Mouse (Mus musculus): Measurements from ENCODE around the gene Prkacb. TPM values are rescaled to one million over a fixed set of nuclear protein-coding genes. Genes with fewer than 3 reads are reported as not detected.

Prkacb gene
- polyA plus RNA-seq, 1 experiment from 2014 or later, result 228 TPM

DNA sequence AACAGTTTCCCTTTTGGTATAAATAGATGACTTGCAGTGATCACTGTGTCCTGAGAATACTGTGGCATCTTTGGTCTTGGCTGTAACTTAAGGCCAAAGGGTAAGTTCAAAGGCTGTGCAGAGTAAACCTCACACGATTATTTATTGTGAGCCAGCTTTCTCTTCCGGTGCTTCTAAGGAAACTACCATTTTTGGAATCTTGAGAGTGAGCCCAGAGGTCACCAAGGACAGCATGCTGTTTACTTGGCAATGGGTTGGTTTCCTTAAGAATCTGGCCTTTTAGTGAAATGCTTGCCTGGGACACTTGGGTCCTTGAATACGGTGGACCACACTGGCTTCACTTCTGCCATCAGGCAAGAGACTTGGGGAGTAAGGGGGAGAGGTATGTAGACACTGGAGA, 30.0 kb upstream of the Prkacb start:
- no peak overlapping the region for H3K9ac ChIP-seq (ENCODE audit: low read depth, low read length)
- no peaks in the 10 kb centered on the region for H3K9me3 ChIP-seq (replicated peaks; ENCODE audit: control insufficient read depth, low read length, poor library complexity, severe bottlenecking)
- no peak for ATAC-seq
- 80% methylated on average over 3 of the region's 3 CpGs for WGBS
- H3K4me2 ChIP-seq (ENCODE audit: low read length), result no peak overlapping the region
- H3K27ac ChIP-seq (ENCODE audit: low read length), result no peak overlapping the region
- H3K4me3 ChIP-seq (ENCODE audit: low read depth, low read length), result no peak overlapping the region
- H3K36me3 ChIP-seq (ENCODE audit: control insufficient read depth, insufficient read depth, low read length), result no peaks in the 10 kb centered on the region
- H3K27me3 ChIP-seq (ENCODE audit: control insufficient read depth, insufficient read depth, low read depth, low read length), result no peaks in the 10 kb centered on the region
- H3K4me1 ChIP-seq (ENCODE audit: control insufficient read depth, insufficient read depth, low read length), result no peaks in the 10 kb centered on the region

GRCm38 (mm10) chr3:146820718-146821117, 7.9 kb upstream of the Prkacb start:
- no peak overlapping the region for H3K27ac ChIP-seq (ENCODE audit: low read length)
- no peak overlapping the region for H3K9ac ChIP-seq (ENCODE audit: low read depth, low read length)
- WGBS, result 86% methylated on average over 4 of the region's 4 CpGs
- H3K4me2 ChIP-seq (ENCODE audit: low read length), result no peak overlapping the region
- ATAC-seq, result no peak
- H3K36me3 ChIP-seq (ENCODE audit: control insufficient read depth, insufficient read depth, low read length), result no peaks in the 10 kb centered on the region
- no peak overlapping the region for H3K4me3 ChIP-seq (ENCODE audit: low read depth, low read length)
- H3K27me3 ChIP-seq (ENCODE audit: control insufficient read depth, insufficient read depth, low read depth, low read length), result no peaks in the 10 kb centered on the region
- H3K9me3 ChIP-seq (replicated peaks; ENCODE audit: control insufficient read depth, low read length, poor library complexity, severe bottlenecking), result no peaks in the 10 kb centered on the region
- no peaks in the 10 kb centered on the region for H3K4me1 ChIP-seq (ENCODE audit: control insufficient read depth, insufficient read depth, low read length)

DNA sequence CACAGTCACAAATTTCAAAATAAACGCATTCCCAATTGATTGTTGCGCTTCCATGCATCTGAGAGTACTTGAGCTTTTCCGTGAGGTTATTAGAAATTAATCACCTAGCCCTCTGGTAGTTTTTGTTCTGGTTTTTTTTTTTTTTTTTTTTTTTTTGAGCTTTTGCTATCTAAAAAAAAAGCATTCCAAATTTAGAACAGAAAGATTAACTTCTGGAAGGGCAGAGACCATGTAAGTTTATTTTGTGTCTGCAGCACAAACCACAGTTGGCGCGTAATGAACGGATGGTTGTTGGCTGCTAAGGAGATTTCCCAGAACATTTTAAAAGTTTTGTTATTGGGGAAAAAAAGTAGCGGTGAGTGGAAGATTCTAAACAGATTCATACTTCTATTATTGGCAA, 834 bp upstream of the Prkacb start:
- ATAC-seq, result no peak
- Histone ChIP-seq H3K4me2 (ENCODE audit: low read length) (peak overlapping the region; percentile 80), H3K27me3 (ENCODE audit: control insufficient read depth, insufficient read depth, low read depth, low read length) (no peaks in the 10 kb centered on the region), H3K9ac (ENCODE audit: low read depth, low read length) (peak overlapping the region; percentile 90), H3K36me3 (ENCODE audit: control insufficient read depth, insufficient read depth, low read length) (no peaks in the 10 kb centered on the region), H3K9me3 (replicated peaks; ENCODE audit: control insufficient read depth, low read length, poor library complexity, severe bottlenecking) (no peaks in the 10 kb centered on the region), H3K4me3 (ENCODE audit: low read depth, low read length) (peak overlapping the region; percentile 83), H3K4me1 (ENCODE audit: control insufficient read depth, insufficient read depth, low read length) (peaks cover 19% of the 10 kb centered on the region), H3K27ac (ENCODE audit: low read length) (peak overlapping the region; percentile 96)
- WGBS, result 58% methylated on average over 7 of the region's 7 CpGs

DNA sequence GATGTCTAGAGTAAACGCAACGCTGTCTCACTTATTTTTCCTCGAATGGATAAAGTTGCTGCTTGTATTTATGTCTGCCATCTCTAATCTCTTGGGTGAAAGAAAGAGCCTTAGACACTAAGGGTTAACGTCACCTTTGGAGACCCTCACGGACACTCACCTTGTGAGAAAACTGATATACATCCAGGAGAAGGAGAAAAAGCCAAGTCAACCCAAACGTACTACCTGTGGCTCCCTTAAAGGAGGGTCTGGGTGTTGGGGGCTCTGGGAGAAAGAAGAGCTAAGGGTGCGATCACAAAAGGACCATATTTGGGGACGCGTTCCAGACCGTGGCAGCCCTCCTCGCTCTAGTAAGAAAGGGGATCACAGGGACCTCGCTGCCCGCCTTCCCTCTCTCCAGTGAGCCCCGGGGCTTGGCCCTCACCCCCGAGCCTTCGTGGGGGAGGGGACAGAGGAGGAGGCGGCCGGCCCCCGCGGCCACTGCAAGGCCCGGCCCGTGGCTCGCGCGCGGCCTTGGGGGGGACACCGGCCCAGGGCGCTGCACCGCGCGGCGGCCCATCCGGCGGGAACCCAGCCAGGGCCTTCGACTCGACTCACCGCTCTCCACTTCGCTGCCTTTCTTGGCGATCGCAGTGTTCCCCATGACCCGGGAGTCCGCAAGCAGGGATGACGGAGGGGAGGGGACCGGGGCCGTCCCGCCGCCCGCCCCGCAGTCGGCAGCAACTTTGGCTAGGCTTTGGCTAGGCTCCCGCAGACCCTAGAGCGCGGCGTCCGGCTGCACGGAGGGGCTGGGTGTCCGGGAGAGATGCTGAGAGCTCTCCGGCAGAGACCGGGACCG, 530 bp downstream of the Prkacb start:
- no peaks in the 10 kb centered on the region for H3K9me3 ChIP-seq (replicated peaks; ENCODE audit: control insufficient read depth, low read length, poor library complexity, severe bottlenecking)
- H3K9ac ChIP-seq (ENCODE audit: low read depth, low read length), result peak overlapping the region; percentile 90
- WGBS, result under 1% methylated on average over 54 of the region's 60 CpGs
- H3K27me3 ChIP-seq (ENCODE audit: control insufficient read depth, insufficient read depth, low read depth, low read length), result no peaks in the 10 kb centered on the region
- peaks cover 19% of the 10 kb centered on the region for H3K4me1 ChIP-seq (ENCODE audit: control insufficient read depth, insufficient read depth, low read length)
- peak overlapping the region; percentile 96 for H3K27ac ChIP-seq (ENCODE audit: low read length)
- H3K36me3 ChIP-seq (ENCODE audit: control insufficient read depth, insufficient read depth, low read length), result no peaks in the 10 kb centered on the region
- H3K4me2 ChIP-seq (ENCODE audit: low read length), result peak overlapping the region; percentile 83
- H3K4me3 ChIP-seq (ENCODE audit: low read depth, low read length), result peak overlapping the region; percentile 83
- peak; percentile 79 for ATAC-seq

- Histone ChIP-seq H3K4me2 (ENCODE audit: low read length) (no peak overlapping the region), H3K9ac (ENCODE audit: low read depth, low read length) (no peak overlapping the region), H3K9me3 (replicated peaks; ENCODE audit: control insufficient read depth, low read length, poor library complexity, severe bottlenecking) (no peaks in the 10 kb centered on the region), H3K27ac (ENCODE audit: low read length) (no peak overlapping the region), H3K4me3 (ENCODE audit: low read depth, low read length) (no peak overlapping the region), H3K36me3 (ENCODE audit: control insufficient read depth, insufficient read depth, low read length) (no peaks in the 10 kb centered on the region), H3K4me1 (ENCODE audit: control insufficient read depth, insufficient read depth, low read length) (no peaks in the 10 kb centered on the region), H3K27me3 (ENCODE audit: control insufficient read depth, insufficient read depth, low read depth, low read length) (no peaks in the 10 kb centered on the region)
- no peak for ATAC-seq
- 89% methylated on average over 12 of the region's 12 CpGs for WGBS
Measured at GRCm38 (mm10) chr3:146793554-146794257, 19.1 kb downstream of the Prkacb start.

GRCm38 (mm10) chr3:146792144-146792748, 20.5 kb downstream of the Prkacb start:
- Histone ChIP-seq H3K4me1 (ENCODE audit: control insufficient read depth, insufficient read depth, low read length) (no peaks in the 10 kb centered on the region), H3K9ac (ENCODE audit: low read depth, low read length) (no peak overlapping the region), H3K27me3 (ENCODE audit: control insufficient read depth, insufficient read depth, low read depth, low read length) (no peaks in the 10 kb centered on the region), H3K4me2 (ENCODE audit: low read length) (no peak overlapping the region), H3K9me3 (replicated peaks; ENCODE audit: control insufficient read depth, low read length, poor library complexity, severe bottlenecking) (no peaks in the 10 kb centered on the region), H3K4me3 (ENCODE audit: low read depth, low read length) (no peak overlapping the region), H3K27ac (ENCODE audit: low read length) (no peak overlapping the region), H3K36me3 (ENCODE audit: control insufficient read depth, insufficient read depth, low read length) (no peaks in the 10 kb centered on the region)
- ATAC-seq, result no peak
- WGBS, result 80% methylated on average over 3 of the region's 3 CpGs

DNA sequence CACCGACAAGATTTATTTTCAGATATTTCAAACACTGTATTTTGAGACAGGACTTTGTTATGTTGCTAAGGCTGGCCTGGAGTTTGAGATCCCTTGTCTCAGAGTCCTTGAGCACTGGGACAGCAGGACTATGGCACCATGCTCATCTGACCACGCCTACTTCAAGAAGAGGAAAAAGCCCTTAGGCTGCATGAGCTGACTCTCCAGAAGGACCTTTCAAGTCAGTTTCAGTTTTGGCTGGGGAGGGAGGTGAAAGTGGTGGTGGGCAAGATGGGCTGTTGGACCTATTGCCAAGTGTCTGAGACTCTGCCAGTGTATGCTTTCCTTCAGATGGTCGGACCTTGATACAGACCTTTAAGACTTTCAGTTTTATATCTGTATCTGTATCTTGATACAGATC, 28.6 kb downstream of the Prkacb start:
- Histone ChIP-seq H3K9ac (ENCODE audit: low read depth, low read length) (0 out of 2 replicates have a peak overlapping the region, but pooled peaks have one; percentile 25), H3K4me3 (ENCODE audit: low read depth, low read length) (no peak overlapping the region), H3K9me3 (replicated peaks; ENCODE audit: control insufficient read depth, low read length, poor library complexity, severe bottlenecking) (no peaks in the 10 kb centered on the region), H3K27ac (ENCODE audit: low read length) (0 out of 2 replicates have a peak overlapping the region, but pooled peaks have one; percentile 41), H3K36me3 (ENCODE audit: control insufficient read depth, insufficient read depth, low read length) (no peaks in the 10 kb centered on the region), H3K4me1 (ENCODE audit: control insufficient read depth, insufficient read depth, low read length) (peaks cover 14% of the 10 kb centered on the region), H3K27me3 (ENCODE audit: control insufficient read depth, insufficient read depth, low read depth, low read length) (no peaks in the 10 kb centered on the region), H3K4me2 (ENCODE audit: low read length) (no peak overlapping the region)
- ATAC-seq, result peak; percentile 30; the same call in 1 of the 2 replicates
- 85% methylated on average over 3 of the region's 3 CpGs for whole genome bisulfite sequencing

DNA sequence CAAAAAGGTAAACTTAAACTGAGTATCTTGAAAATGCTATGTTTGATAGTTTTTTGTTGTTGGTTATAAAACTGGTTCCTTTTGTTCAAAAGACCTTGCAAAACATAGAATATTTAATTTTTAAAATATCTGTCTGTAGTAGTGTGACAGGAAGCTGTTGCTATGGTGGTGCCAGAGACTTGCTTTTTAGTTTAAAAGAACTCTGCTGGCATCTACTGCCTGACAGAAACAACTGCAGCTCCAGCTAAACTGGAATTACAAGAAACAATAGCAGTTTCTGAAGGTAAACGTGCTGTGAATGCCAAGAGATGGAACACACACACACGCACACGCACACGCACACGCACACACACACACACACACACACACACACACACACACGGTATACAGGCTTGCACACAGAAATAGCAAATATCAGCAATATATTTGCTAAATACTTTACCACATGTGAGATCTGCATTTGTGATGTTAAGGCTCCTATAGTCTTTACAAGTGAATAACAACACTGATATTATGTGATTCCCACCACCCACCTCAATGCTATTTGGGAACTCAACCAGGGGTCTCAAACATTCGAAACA, 29.1 kb downstream of the Prkacb start:
- Histone ChIP-seq H3K27ac (ENCODE audit: low read length) (peak overlapping the region; percentile 41; the same call in 1 of the 2 replicates), H3K4me3 (ENCODE audit: low read depth, low read length) (no peak overlapping the region), H3K9ac (ENCODE audit: low read depth, low read length) (0 out of 2 replicates have a peak overlapping the region, but pooled peaks have one; percentile 25), H3K9me3 (replicated peaks; ENCODE audit: control insufficient read depth, low read length, poor library complexity, severe bottlenecking) (no peaks in the 10 kb centered on the region), H3K4me2 (ENCODE audit: low read length) (no peak overlapping the region), H3K36me3 (ENCODE audit: control insufficient read depth, insufficient read depth, low read length) (no peaks in the 10 kb centered on the region), H3K27me3 (ENCODE audit: control insufficient read depth, insufficient read depth, low read depth, low read length) (no peaks in the 10 kb centered on the region), H3K4me1 (ENCODE audit: control insufficient read depth, insufficient read depth, low read length) (peaks cover 14% of the 10 kb centered on the region)
- ATAC-seq, result peak; percentile 75
- 58% methylated on average over 7 of the region's 7 CpGs for WGBS

Measured in midbrain, embryonic 16.5 days (tissue).